Mouse (Mus musculus): Measurements from ENCODE around the gene 1700093K21Rik.

DNA sequence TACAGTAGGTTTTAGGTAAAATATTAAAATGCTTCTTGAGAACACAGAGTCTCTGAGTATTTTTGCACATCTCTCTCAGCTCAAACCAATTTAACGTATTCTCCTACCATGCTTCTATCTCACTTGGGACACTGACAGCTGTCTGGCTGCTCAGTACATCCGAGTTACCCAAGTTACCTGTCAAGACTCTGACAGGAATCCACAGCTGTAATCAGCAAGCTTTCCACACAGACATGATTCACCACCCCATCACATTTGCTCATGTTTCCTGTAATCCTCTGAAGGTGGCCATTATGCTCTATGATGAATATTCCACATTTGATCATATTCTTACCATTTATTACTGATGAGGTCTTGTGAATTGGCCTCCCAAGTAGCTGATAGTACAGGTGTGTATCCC lies 5.6 kb downstream of the 1700093K21Rik start:
- TF ChIP-seq CTCF (IDR thresholded peaks at IDR 0.05; ENCODE audit: control insufficient read depth, insufficient read depth, insufficient replicate concordance, low read depth, low read length) (no peak), POLR2A (IDR thresholded peaks at IDR 0.05; ENCODE audit: control insufficient read depth, low read depth, low read length) (no peak)

Measured in testis, adult 2 months (tissue).